Mouse (Mus musculus): ENCODE measurements around the gene Enpp4. TPM values are rescaled to one million over a fixed set of nuclear protein-coding genes. Genes with fewer than 3 reads are reported as not detected.

Gene Enpp4
- 5.6 and 5.7 TPM in 2 replicates for polyA plus RNA-seq (2015; fragmentation: Nextera tagmentation; extraction: Ambion mirVana)

DNA sequence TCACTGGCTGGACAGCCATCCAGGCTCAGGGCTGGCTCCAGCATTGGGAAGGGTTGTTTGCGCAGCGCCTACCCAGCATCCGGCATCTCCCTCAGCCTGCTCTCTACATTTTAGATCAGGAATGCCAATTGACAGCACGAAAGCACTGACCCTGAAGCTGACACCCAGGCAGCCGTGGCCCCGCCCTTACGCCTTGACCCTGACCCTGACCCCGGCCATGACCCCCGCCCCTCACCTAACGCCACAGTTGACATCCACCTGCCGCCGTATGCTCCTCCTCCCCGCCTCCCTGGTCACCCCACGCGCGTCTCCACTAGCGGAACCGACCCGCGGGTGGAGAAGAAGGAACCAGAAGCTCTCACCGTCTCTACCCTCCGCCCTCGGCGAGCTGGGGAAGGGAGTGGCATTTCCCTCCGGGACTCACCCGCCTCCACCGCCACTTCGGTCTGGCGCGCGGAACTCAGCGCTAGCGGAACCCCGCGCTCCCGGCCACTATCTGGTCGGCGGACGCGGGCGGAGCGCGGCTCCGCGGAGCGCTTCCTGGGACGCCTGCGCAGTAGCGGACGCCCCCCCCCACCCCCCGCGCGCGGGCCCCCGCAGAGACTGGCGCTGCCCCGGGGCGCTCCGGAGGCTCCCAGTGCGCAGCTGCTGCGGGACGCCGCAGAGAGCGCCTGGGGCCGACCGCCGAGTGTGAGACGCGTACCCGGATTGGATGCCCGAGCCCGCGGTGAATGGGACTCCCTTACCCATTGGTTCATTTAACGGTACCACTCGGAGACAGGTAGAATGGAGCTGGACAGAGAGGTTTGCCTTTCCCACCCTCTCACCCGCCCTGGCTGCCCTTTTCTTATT is at the start of gene Enpp4:
Enpp4 (minus strand) TSS at position 523 of the 852 bp plus-strand sequence.
- Histone ChIP-seq H3K27ac (peak within 1 kb of the TSS; percentile 57), H3K4me3 (replicated peaks) (peak within 1 kb of the TSS; percentile 76), H3K9ac (peak within 1 kb of the TSS; percentile 34; the same call in 1 of the 2 replicates), H3K36me3 (no peaks in the 10 kb centered on the region), H3K4me1 (no peaks in the 10 kb centered on the region), H3K27me3 (replicated peaks) (no peaks in the 10 kb centered on the region), H3K4me2 (peak within 1 kb of the TSS; percentile 90), H3K9me3 (no peaks in the 10 kb centered on the region)
- ATAC-seq (ENCODE audit: insufficient read depth, low FRiP score, low read depth) = peak; percentile 99
- WGBS = under 1% methylated on average over 72 of the region's 76 CpGs

DNA sequence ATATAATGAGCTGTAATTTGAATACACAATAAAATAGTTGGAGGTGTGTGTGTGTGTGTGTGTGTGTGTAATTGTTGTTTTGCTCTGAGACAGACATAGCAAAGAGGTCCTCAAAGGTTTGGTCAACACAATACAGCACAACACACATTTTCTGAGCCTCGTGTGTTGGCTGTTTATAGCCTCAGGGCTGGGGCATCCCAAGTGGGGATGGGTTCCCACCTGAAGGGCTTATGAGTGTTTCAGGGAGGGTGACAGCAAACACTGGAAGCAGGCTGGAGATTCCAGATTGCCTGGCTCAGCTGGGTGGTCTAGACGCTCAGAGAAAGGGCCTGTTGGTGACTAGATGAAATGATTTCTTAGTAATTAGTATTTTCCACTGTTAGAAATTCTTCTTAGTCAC is 49.6 kb upstream of the Enpp4 start:
- Histone ChIP-seq H3K9ac (no peak overlapping the region), H3K4me1 (no peaks in the 10 kb centered on the region), H3K27me3 (replicated peaks) (no peaks in the 10 kb centered on the region), H3K27ac (no peak overlapping the region), H3K4me2 (no peak overlapping the region), H3K9me3 (no peaks in the 10 kb centered on the region), H3K4me3 (replicated peaks) (no peak overlapping the region), H3K36me3 (no peaks in the 10 kb centered on the region)
- ATAC-seq (ENCODE audit: insufficient read depth, low FRiP score, low read depth) = no peak
- 78% methylated on average over 2 of the region's 2 CpGs for WGBS

DNA sequence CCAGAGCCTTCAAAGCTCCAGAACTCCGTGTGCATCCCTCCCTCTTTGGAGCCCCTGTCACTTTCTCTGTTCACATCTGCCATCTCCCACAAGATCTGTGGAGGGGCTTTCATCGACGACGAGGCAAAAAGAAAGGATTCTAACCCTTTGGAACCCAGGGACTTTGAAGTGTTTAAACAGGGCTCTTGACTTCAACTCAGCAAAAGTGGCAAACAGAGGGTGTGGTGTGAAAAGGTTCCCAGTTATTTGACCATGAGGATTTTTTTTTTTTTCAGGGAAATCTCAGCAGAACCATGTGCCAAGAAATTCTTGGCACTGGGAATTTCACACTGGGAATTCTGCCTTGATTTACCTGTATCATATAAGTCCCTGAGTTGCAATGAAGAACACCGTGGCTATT is 48.3 kb upstream of the Enpp4 start:
- Histone ChIP-seq H3K27me3 (replicated peaks) (no peaks in the 10 kb centered on the region), H3K4me2 (no peak overlapping the region), H3K9me3 (no peaks in the 10 kb centered on the region), H3K27ac (no peak overlapping the region), H3K4me3 (replicated peaks) (no peak overlapping the region), H3K36me3 (no peaks in the 10 kb centered on the region), H3K4me1 (no peaks in the 10 kb centered on the region), H3K9ac (no peak overlapping the region)
- no peak for ATAC-seq (ENCODE audit: insufficient read depth, low FRiP score, low read depth)
- 33% methylated on average over 5 of the region's 5 CpGs for WGBS

DNA sequence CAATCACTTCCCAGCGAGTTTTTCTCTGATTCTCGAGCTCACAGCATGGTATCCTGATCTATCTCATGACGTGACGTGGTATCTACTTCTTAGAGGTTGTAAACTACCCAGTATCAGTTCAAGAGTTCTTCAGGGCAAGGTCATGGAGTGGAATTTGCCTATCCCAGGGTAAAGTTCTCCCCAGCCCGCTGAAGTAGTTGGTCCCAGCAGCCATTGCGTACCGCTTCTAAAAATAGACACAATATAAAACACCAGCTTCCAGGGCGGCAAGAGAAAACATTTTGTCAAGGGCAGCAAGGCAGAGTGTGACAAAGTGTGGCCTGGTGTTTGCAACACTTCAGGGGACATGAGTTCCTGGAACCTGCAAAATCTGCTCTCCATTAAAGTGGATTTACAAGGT is 46.3 kb upstream of the Enpp4 start:
- no peaks in the 10 kb centered on the region for H3K36me3 ChIP-seq
- no peak; the same call in 1 of the 2 replicates for ATAC-seq (ENCODE audit: insufficient read depth, low FRiP score, low read depth)
- 68% methylated on average over 8 of the region's 8 CpGs for WGBS
- H3K4me1 ChIP-seq = no peaks in the 10 kb centered on the region
- no peaks in the 10 kb centered on the region for H3K9me3 ChIP-seq
- no peak overlapping the region for H3K27ac ChIP-seq
- H3K27me3 ChIP-seq (replicated peaks) = no peaks in the 10 kb centered on the region
- no peak overlapping the region for H3K9ac ChIP-seq
- no peak overlapping the region for H3K4me2 ChIP-seq
- H3K4me3 ChIP-seq (replicated peaks) = no peak overlapping the region

DNA sequence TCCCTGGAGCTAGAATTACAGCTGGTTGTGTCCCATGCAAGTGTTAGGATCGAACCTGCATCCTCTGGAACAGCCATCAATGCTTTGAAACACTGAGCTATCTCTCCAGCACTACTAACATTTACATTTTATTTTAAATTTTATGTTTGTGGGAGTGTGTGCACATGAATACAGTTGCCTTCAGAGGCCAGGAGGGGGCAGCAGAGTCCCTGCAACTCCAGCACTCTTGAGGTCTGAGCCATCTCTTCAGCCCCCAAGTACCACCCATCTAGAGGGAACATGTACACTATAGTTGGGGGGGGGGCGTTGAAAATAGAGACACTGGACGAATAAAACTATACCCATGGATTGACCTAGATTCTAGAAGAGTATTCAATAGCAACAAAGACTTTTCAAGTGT is 45.5 kb upstream of the Enpp4 start:
- Histone ChIP-seq H3K4me2 (no peak overlapping the region), H3K4me1 (no peaks in the 10 kb centered on the region), H3K9ac (no peak overlapping the region), H3K27me3 (replicated peaks) (no peaks in the 10 kb centered on the region), H3K36me3 (no peaks in the 10 kb centered on the region), H3K9me3 (no peaks in the 10 kb centered on the region), H3K4me3 (replicated peaks) (no peak overlapping the region), H3K27ac (no peak overlapping the region)
- no peak for ATAC-seq (ENCODE audit: insufficient read depth, low FRiP score, low read depth)
- WGBS = 64% methylated on average over 3 of the region's 3 CpGs

DNA sequence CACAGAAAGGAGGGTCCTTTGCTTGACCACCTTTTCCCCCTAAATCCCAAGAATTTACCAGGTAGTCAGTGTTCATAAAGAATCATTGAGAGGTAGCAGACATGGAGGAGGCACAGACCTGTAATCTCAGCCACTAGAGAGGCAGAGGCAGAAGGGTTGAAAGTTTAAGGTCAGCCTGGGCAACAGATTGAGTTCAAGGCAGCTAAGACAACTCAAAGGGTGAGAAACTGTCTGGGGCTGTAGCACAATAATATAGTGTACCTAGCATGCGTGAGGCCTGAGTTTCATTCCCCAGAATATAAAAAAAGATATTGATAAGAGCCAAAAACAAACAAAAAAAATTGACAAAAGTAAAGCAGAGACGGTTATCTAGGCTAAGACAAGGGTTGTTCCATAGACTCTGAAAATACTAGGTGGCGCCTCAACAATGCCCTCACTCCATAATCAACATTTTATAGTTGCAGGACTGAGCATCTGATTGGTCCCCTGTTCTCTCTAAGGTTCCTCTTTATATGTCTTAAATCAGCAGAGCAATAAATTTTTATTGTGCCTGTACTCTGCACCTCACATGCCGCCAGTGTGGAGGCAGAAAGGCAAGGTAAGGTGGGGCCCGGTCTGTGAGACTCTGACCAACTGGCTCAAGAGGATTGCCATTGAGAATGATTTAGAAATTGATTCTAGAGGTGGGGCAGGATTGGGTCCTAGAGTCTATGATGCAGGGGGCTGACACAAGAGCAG is 42.7 kb upstream of the Enpp4 start:
- no peak overlapping the region for H3K27ac ChIP-seq
- H3K9me3 ChIP-seq = no peaks in the 10 kb centered on the region
- no peak overlapping the region for H3K9ac ChIP-seq
- H3K4me3 ChIP-seq (replicated peaks) = no peak overlapping the region
- no peaks in the 10 kb centered on the region for H3K4me1 ChIP-seq
- no peaks in the 10 kb centered on the region for H3K36me3 ChIP-seq
- ATAC-seq (ENCODE audit: insufficient read depth, low FRiP score, low read depth) = peak; percentile 61; the same call in 1 of the 2 replicates
- no peak overlapping the region for H3K4me2 ChIP-seq
- WGBS = 85% methylated on average over 5 of the region's 5 CpGs
- H3K27me3 ChIP-seq (replicated peaks) = no peaks in the 10 kb centered on the region

DNA sequence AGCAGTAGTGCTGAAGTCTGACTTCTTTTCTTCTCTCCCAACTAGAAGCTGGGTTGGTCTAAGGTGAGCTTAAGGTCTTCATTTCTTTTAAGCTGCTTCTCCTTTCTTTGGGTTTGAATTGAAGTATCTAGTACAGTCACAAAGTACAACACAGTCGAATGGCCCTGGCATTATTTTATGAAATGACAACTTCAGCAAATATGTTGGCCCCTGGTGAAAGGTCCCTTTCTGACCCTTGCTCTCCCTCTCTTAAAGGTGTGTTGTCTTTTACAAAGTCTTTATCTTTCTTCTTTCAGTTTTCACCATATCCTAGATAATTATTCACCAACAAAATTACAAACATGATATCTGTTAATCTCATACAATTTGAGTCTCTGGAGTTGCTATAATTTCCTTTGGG is 40.2 kb upstream of the Enpp4 start:
- no peak overlapping the region for H3K9ac ChIP-seq
- H3K36me3 ChIP-seq = no peaks in the 10 kb centered on the region
- no peaks in the 10 kb centered on the region for H3K27me3 ChIP-seq (replicated peaks)
- no peaks in the 10 kb centered on the region for H3K9me3 ChIP-seq
- H3K4me1 ChIP-seq = no peaks in the 10 kb centered on the region
- 67% methylated on average over 1 of the region's 1 CpGs for WGBS
- no peak overlapping the region for H3K27ac ChIP-seq
- H3K4me2 ChIP-seq = no peak overlapping the region
- no peak overlapping the region for H3K4me3 ChIP-seq (replicated peaks)
- ATAC-seq (ENCODE audit: insufficient read depth, low FRiP score, low read depth) = no peak

DNA sequence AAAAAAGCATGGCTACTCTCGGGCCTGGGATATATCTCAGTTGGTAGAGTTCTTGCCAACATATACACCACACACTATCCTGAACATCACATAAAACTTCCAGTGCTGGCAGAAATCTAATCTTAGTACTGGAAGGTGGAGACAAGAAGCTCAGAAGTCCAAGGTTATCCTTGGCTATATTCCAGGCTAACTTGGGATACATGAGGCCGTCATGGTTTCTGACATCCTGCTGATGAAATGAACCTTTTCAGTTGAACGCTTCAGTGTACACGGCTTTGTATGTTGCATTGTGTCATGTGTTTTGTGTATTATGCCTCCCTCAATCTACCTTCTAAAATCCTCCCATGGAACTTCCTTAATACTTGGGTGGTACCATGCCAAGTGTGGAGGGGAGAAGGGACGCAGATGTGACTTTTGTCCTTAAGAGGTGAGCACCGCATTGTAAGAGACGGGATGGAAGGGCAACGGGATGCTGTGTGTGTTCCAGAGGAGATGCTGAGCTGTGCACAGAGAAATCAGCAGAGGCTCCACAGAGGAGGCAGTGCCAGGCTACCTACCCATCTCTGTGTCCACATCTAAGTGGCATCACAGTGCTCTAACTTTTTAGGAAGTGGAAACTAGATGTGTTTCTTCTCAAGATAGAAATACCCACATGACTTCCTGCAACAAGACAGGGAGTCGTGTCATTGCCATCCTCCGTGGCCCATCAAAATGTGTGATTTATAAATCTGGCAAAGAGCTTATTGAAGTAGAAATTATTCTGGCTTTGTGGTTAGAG is 31.4 kb upstream of the Enpp4 start:
- H3K9ac ChIP-seq = no peak overlapping the region
- no peak overlapping the region for H3K27ac ChIP-seq
- ATAC-seq (ENCODE audit: insufficient read depth, low FRiP score, low read depth) = no peak
- no peaks in the 10 kb centered on the region for H3K27me3 ChIP-seq (replicated peaks)
- H3K4me1 ChIP-seq = no peaks in the 10 kb centered on the region
- 80% methylated on average over 10 of the region's 10 CpGs for WGBS
- no peaks in the 10 kb centered on the region for H3K36me3 ChIP-seq
- no peaks in the 10 kb centered on the region for H3K9me3 ChIP-seq
- no peak overlapping the region for H3K4me2 ChIP-seq
- no peak overlapping the region for H3K4me3 ChIP-seq (replicated peaks)

DNA sequence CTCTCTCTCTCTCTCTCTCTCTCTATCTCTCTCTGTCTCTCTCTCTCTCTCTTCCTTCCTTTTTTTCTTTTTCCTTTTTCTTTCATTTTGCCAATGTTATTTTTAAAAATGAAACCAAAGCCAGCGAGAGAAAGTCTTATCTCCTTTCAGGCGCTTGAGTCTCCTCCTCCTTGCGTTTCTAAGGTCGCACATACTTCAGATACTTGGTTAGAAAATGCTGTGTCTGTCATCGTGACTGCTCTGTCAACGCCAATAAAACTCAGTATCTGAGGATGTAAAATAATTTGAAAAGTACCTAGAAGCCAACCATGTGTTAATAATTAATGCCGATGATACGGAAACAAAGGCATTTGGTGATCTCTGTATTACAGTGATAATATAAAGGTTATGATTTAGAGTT is 30.4 kb upstream of the Enpp4 start:
- no peak for ATAC-seq (ENCODE audit: insufficient read depth, low FRiP score, low read depth)
- Histone ChIP-seq H3K9me3 (no peaks in the 10 kb centered on the region), H3K9ac (no peak overlapping the region), H3K27ac (no peak overlapping the region), H3K4me3 (replicated peaks) (no peak overlapping the region), H3K27me3 (replicated peaks) (no peaks in the 10 kb centered on the region), H3K36me3 (no peaks in the 10 kb centered on the region), H3K4me1 (no peaks in the 10 kb centered on the region), H3K4me2 (no peak overlapping the region)
- WGBS = 44% methylated on average over 8 of the region's 8 CpGs

DNA sequence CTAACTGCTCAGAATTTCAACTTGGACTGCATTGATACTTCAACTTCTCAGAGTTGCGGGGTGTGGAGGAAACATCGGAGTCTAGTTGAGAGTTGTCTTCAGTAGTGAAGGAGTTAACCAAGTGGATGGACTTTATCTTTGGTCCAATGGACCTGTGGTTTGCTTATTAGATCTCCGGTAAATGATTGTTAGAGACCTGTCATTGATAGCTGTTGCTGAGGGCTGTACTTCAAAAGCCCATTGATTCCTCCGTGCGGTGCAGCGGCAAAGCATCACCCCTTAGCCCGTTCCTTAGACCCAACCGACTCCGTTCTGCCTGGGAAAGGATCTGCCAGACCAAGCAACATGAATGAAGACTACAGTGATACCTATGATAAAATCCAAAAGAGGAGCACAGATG is 28.9 kb upstream of the Enpp4 start:
- Histone ChIP-seq H3K9ac (no peak overlapping the region), H3K36me3 (no peaks in the 10 kb centered on the region), H3K4me1 (no peaks in the 10 kb centered on the region), H3K27me3 (replicated peaks) (no peaks in the 10 kb centered on the region), H3K4me3 (replicated peaks) (peak overlapping the region; percentile 17; the same call in 1 of the 2 replicates), H3K27ac (no peak overlapping the region), H3K9me3 (no peaks in the 10 kb centered on the region), H3K4me2 (peak overlapping the region; percentile 23)
- ATAC-seq (ENCODE audit: insufficient read depth, low FRiP score, low read depth) = no peak
- WGBS = 66% methylated on average over 9 of the region's 9 CpGs

DNA sequence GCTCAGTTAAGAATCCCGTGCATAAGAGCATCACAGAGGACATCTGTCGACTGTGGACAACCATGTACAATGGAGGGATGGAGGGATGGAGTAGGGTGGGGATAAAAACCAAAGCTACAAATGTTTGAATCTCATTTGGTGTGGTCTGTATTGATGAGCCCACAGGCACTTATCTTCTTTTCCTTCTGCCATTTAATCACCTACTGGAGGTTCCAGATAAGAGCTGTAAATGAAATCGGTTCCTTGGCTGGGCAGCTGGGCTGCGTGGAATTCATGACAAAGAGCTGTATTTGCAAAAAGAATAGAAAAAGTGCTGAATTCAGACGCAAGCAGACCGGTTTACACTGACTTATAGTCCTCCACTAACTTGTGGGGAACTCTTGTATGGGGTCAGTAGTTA is 28.5 kb upstream of the Enpp4 start:
- Histone ChIP-seq H3K4me3 (replicated peaks) (no peak overlapping the region), H3K4me1 (no peaks in the 10 kb centered on the region), H3K9ac (no peak overlapping the region), H3K9me3 (no peaks in the 10 kb centered on the region), H3K27me3 (replicated peaks) (no peaks in the 10 kb centered on the region), H3K36me3 (no peaks in the 10 kb centered on the region), H3K4me2 (peak overlapping the region; percentile 23), H3K27ac (no peak overlapping the region)
- ATAC-seq (ENCODE audit: insufficient read depth, low FRiP score, low read depth) = no peak
- WGBS = 36% methylated on average over 6 of the region's 6 CpGs

DNA sequence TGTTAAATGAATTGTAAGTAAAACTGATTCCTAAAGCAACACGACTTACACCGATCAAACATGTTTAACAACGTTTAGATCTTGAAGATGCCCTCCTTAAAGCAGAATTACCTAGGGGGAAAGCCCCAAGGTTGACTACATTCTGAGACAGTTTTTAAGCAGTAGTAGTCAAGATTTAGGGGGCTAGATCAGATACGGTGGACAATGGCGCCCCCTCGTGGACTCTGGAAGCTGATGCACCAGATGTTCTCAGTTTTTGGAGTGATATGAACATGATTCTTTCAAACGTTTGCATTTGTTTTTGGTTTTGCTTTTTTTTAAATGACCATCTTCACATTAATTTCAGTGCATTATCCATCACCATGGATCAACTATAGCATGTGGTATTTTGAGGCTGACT is 24.8 kb upstream of the Enpp4 start:
- Histone ChIP-seq H3K4me1 (no peaks in the 10 kb centered on the region), H3K9ac (no peak overlapping the region), H3K27ac (no peak overlapping the region), H3K27me3 (replicated peaks) (no peaks in the 10 kb centered on the region), H3K4me3 (replicated peaks) (no peak overlapping the region), H3K36me3 (no peaks in the 10 kb centered on the region), H3K9me3 (no peaks in the 10 kb centered on the region), H3K4me2 (no peak overlapping the region)
- ATAC-seq (ENCODE audit: insufficient read depth, low FRiP score, low read depth) = no peak
- WGBS = 12% methylated on average over 7 of the region's 7 CpGs
